Mouse (Mus musculus) forebrain, embryonic 11.5 days (tissue): ENCODE measurements around the gene Sdk2. TPM values are rescaled to one million over a fixed set of nuclear protein-coding genes. Genes with fewer than 3 reads are reported as not detected.

Experiments used
- ATAC-seq: fragments of 200-750 bp; cut with Nextera tagmentation; replicated peaks from 2 replicates; pipeline ENCODE4 v1.8.0; 2017; ENCODE audit warnings: moderate TSS enrichment; ENCODE audit not compliant: low FRiP score
- DNase-seq: peaks from one replicate; pipeline ENCODE4 v3.0.0-alpha.2; 2017; ENCODE audit warnings: low spot score
- H3K27ac ChIP-seq: fragments of 300-500 bp; sonication (generic); 2 replicates; pipeline ENCODE4 v1.5.1; 2014; ENCODE audit warnings: low read depth, low read length
- H3K27me3 ChIP-seq: fragments of 300-500 bp; sonication (generic); 2 replicates; pipeline ENCODE4 v1.6.1; 2014; ENCODE audit warnings: mild to moderate bottlenecking, low read length, mixed read lengths; ENCODE audit not compliant: control insufficient read depth, insufficient read depth
- H3K36me3 ChIP-seq: fragments of 300-500 bp; sonication (generic); 2 replicates; pipeline ENCODE4 v1.6.1; 2014; ENCODE audit warnings: mild to moderate bottlenecking, low read length, moderate library complexity, mixed read lengths; ENCODE audit not compliant: control insufficient read depth, insufficient read depth
- H3K4me1 ChIP-seq: fragments of 300-500 bp; sonication (generic); replicated peaks from 2 replicates; pipeline ENCODE4 v1.6.1; 2014; ENCODE audit warnings: low read length, mixed read lengths; ENCODE audit not compliant: control insufficient read depth, insufficient read depth
- H3K4me2 ChIP-seq: fragments of 300-500 bp; sonication (generic); 2 replicates; pipeline ENCODE4 v1.6.1; 2014; ENCODE audit warnings: low read depth, mild to moderate bottlenecking, low read length, moderate library complexity, mixed read lengths; ENCODE audit not compliant: severe bottlenecking
- H3K4me3 ChIP-seq: fragments of 300-500 bp; sonication (generic); 2 replicates; pipeline ENCODE4 v1.5.1; 2014; ENCODE audit warnings: low read depth, low read length
- H3K9ac ChIP-seq: fragments of 300-500 bp; sonication (generic); 2 replicates; pipeline ENCODE4 v1.6.1; 2014; ENCODE audit warnings: low read length
- H3K9me3 ChIP-seq: fragments of 300-500 bp; sonication (generic); 2 replicates; pipeline ENCODE4 v1.6.1; 2016; ENCODE audit warnings: low read length, mixed read lengths; ENCODE audit not compliant: control insufficient read depth
- WGBS: fragments of 180-500 bp; shearing (Covaris S2); extraction: QIAGEN DNeasy Blood & Tissue Kit; methylation state at CpG from one replicate; pipeline ENCODE4 v1.1.7; 2014; 5-methylcytosine and 5-hydroxymethylcytosine counted together
- polyA plus RNA-seq: library from polyadenylated mRNA; unstranded; fragments of >200 nt; fragmentation: Nextera tagmentation; extraction: Ambion mirVana; gene quantifications from 2 replicates; pipeline ENCODE4 v1.2.1, GENCODE M21; 2014

Gene Sdk2
- polyA plus RNA-seq, 1 experiment from 2014 or later = 1.5 TPM

DNA sequence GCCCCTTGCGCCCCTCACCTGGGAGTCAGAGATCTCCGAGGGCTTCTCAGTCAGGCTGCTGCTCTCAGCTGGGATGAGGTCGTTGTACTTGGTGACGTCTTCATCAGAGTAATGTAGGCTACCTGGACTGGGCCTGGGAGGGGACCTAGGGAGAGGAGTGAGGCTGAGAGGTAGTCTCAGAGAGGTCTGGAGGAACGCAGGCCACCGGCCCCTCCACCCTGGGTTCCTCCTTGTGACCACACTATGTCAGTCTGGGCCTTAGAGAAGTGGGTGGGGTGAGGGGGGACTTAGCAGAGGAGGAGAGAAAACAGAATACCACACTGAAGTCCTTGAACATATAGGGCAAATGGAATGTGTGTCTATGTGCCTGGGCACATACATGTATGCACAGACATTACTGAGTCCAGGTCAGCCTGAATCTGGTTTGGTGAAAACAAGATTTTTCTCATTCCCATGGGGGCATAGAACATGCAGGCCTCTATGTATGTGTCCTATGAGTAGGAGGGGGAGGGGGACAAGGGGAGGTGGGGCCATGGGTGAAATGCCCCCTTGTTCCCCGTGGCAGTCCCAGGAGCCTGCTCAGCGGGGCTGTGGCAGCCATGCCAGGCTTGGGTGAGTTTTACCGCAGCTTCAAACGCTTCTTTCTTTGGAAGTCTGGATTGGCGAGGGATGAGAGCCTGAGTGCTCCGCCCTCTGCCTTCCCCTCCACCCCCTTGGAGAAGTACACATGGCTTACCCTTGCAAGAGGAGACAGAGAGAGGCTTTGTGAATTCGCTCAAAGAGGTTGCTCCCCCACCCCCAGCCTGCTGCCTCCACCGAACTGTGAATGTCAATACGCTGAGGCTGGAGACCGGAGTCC is 275.3 kb downstream of the Sdk2 start:
- Histone ChIP-seq H3K9ac (peak overlapping the region; percentile 32), H3K4me1 (peaks cover 29% of the 10 kb centered on the region), H3K4me3 (no peak overlapping the region), H3K4me2 (peak overlapping the region; percentile 3; the same call in 1 of the 2 replicates), H3K9me3 (no peaks in the 10 kb centered on the region), H3K36me3 (no peaks in the 10 kb centered on the region), H3K27ac (peak overlapping the region; percentile 72), H3K27me3 (no peaks in the 10 kb centered on the region)
- peak; percentile 74 for DNase-seq
- peak; percentile 83 for ATAC-seq
- WGBS = 34% methylated on average over 16 of the region's 16 CpGs

DNA sequence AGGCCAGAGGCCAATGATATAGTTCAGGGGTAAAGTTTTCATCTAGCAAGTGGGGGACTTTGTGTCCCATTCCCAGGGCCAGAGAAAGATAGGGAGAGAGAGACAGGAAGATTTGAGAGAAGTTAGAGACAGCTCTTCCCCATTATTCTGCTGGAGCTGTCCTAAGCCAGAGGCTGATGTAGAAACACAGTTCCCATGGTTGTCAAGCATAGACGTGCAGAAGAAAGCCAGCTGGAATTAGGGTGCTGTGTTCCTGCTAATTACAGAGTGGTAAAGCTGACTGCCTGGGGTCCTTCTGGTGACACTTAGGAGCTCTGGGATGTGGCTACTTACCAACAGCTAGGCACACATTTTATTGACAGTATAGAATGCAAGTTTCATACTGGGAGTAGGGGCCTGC is 277.7 kb downstream of the Sdk2 start:
- no peaks in the 10 kb centered on the region for H3K9me3 ChIP-seq
- no peak for ATAC-seq
- peaks cover 44% of the 10 kb centered on the region for H3K4me1 ChIP-seq
- no peak overlapping the region for H3K27ac ChIP-seq
- no peak overlapping the region for H3K4me2 ChIP-seq
- 45% methylated on average over 1 of the region's 1 CpGs for WGBS
- H3K4me3 ChIP-seq = no peak overlapping the region
- no peaks in the 10 kb centered on the region for H3K27me3 ChIP-seq
- no peaks in the 10 kb centered on the region for H3K36me3 ChIP-seq
- no peak for DNase-seq
- no peak overlapping the region for H3K9ac ChIP-seq

DNA sequence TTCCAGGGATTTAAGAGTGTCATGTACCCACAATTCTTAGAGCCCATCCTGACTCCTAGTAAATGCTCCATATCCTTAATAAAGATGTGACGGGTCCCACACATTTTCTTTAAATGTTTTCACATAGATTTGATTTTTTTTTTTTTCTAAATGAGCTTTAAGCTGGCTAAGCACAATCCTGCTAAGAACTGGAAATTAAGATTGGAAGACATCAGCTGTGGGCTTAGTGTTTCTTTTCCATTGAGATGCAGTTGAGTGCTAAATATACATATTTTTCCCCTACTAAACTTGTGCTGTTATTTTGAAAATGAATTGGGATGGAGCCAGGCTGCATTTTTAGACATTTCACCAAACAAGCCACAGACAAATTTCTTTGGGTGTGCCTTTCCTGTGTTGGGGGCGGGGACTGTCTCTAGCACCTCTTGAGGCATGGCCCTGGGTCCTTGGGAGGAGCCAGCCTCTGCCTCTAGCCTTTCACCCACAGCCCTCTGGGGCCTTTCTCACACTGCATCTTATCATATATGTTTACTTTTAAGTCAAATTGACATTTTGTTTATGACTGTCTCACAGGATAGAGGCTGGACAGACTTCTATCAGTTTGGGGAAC is 278.6 kb downstream of the Sdk2 start:
- Histone ChIP-seq H3K4me2 (no peak overlapping the region), H3K4me1 (peaks cover 44% of the 10 kb centered on the region), H3K36me3 (no peaks in the 10 kb centered on the region), H3K27ac (no peak overlapping the region), H3K27me3 (no peaks in the 10 kb centered on the region), H3K4me3 (no peak overlapping the region), H3K9ac (no peak overlapping the region), H3K9me3 (no peaks in the 10 kb centered on the region)
- 76% methylated on average over 2 of the region's 2 CpGs for WGBS
- ATAC-seq (no peak), DNase-seq (no peak)

DNA sequence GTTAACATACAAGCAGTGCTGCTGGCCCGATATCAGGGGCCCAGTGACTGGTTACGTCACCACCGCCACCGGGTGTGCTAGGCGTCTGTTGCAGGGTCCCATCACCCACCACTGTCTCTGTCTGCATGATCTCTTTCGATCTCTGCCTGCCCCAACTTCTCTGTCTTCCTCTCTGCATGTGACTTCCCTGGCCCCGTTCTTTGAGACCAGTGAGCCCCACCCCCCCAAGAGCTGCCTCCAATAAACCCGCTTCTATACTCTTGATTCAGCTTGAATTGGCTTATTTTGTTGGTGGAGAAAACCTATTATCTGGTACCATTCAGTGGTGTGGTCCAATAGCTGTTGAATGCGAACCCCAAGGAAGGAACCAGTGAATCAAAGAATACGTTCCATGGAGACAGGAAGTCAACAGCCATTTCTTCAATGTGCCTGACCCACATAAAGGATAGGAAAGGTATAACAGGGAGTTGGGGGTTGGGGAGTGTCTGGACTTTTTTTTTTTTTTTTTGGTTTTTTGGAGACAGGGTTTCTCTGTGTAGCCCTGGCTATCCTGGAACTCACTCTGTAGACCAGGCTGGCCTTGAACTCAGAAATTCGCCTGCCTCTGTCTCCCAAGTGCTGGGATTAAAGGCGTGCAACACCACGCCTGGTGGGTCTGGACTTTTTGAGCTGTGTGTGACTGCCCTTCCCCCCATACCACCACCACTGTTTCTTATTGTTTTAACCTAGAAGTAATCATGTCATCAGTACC is 279.2 kb downstream of the Sdk2 start:
- ATAC-seq (no peak), DNase-seq (peak; percentile 48)
- no peak overlapping the region for H3K4me2 ChIP-seq
- peak overlapping the region; percentile 100 for H3K27ac ChIP-seq
- no peaks in the 10 kb centered on the region for H3K27me3 ChIP-seq
- H3K9me3 ChIP-seq = no peaks in the 10 kb centered on the region
- H3K4me1 ChIP-seq = peaks cover 44% of the 10 kb centered on the region
- H3K9ac ChIP-seq = no peak overlapping the region
- WGBS = 63% methylated on average over 13 of the region's 13 CpGs
- H3K36me3 ChIP-seq = no peaks in the 10 kb centered on the region
- H3K4me3 ChIP-seq = no peak overlapping the region

DNA sequence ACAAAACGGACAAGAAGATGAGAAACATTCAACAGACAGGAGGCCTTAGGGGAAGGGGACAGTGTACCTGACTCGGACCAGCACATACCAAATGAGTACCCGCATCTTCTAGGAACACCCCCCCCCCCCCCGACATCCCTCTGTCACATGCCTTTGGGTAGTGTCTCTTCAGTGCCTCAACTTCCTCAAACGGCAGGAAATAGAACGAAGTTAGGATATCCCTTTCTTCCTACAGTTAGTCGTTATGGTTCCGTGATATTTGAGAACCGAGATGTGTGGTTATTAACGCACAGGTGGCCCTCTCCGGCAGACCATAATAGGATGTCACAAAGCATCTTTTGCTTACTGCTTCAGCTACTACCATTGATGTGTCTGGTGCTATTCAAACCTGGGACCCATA is 279.8 kb downstream of the Sdk2 start:
- Histone ChIP-seq H3K4me1 (peaks cover 44% of the 10 kb centered on the region), H3K4me3 (no peak overlapping the region), H3K9me3 (no peaks in the 10 kb centered on the region), H3K27ac (peak overlapping the region; percentile 100), H3K27me3 (no peaks in the 10 kb centered on the region), H3K4me2 (peak overlapping the region; percentile 68; the same call in 1 of the 2 replicates), H3K36me3 (no peaks in the 10 kb centered on the region), H3K9ac (peak overlapping the region; percentile 75; the same call in 1 of the 2 replicates)
- ATAC-seq (no peak), DNase-seq (peak; percentile 51)
- 80% methylated on average over 11 of the region's 11 CpGs for WGBS

DNA sequence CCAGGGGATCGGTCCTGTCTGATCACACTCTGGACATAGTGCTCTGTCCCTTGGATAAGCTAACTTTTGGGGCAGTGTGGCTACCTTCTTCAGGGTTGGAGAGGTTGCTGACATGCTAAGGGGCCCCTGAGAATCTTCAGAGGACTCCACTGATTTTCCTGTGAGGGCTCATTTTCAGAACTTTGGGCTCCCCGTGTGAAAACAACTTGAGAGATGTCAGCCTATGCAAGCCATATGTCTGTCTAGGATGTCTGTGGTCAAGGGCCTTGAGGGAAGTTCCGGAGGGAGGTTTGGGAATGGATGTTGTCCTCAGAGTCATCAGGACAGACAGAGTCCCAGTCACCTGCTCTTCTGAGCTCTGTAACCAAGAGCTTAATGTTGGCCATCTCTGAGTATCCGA is 280.5 kb downstream of the Sdk2 start:
- no peaks in the 10 kb centered on the region for H3K27me3 ChIP-seq
- peak overlapping the region; percentile 30 for H3K4me3 ChIP-seq
- no peaks in the 10 kb centered on the region for H3K9me3 ChIP-seq
- peak overlapping the region; percentile 75 for H3K9ac ChIP-seq
- H3K4me2 ChIP-seq = peak overlapping the region; percentile 68
- no peaks in the 10 kb centered on the region for H3K36me3 ChIP-seq
- H3K4me1 ChIP-seq = peaks cover 38% of the 10 kb centered on the region
- no peak for ATAC-seq
- H3K27ac ChIP-seq = peak overlapping the region; percentile 100
- no peak for DNase-seq
- WGBS = 37% methylated on average over 4 of the region's 4 CpGs

DNA sequence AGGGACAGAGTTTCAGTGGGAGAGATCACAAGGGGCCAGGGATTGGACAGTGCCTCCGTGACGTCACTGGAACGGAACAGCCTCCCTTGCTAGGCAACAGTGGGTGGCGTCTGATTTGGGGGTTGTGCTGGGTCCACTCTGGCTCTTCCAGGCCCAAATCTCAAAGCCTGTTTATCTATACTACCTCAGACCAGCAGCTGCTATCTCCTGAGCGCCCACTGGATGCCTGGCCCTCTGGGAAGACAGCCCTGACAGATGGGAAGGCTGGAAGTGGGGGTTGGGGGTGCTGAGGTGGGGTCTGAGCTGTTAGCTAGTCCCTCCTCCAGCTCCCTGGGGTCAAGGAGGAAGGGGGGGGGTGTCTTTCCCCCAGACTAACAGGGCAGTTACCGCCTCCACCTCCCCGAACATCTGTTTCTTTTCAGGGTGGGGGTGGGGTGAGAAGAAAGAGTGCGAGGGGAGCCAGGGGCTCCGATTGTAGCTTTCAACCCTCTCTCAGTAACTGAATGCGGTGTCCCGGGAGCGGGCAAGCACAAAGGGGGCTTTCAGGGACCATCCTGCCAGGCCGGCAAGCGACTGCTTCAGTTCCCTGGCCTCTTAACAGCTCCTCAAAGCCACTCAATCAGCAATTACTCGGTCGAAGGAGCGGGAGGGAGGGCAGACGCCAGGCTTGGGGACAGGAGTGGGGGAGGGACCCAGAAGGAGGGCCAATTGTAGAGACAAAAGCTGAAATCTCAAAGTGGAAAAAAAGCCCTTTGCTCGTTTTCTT is 281.3 kb downstream of the Sdk2 start:
- Histone ChIP-seq H3K4me3 (peak overlapping the region; percentile 30; the same call in 1 of the 2 replicates), H3K36me3 (no peaks in the 10 kb centered on the region), H3K27me3 (no peaks in the 10 kb centered on the region), H3K4me1 (peaks cover 32% of the 10 kb centered on the region), H3K27ac (peak overlapping the region; percentile 100), H3K9me3 (no peaks in the 10 kb centered on the region), H3K9ac (peak overlapping the region; percentile 75), H3K4me2 (peak overlapping the region; percentile 68)
- peak; percentile 92 for ATAC-seq
- peak; percentile 94 for DNase-seq
- WGBS = under 1% methylated on average over 19 of the region's 19 CpGs
